Mouse (Mus musculus) spleen, adult 2 months (tissue): ENCODE data around the gene Psmd4.

Experiments
- CTCF ChIP-seq: fragments of 200-500 bp; IDR thresholded peaks from 2 replicates; pipeline ENCODE4 v1.5.1; 2011; ENCODE audit warnings: mild to moderate bottlenecking, inconsistent platforms; ENCODE audit not compliant: insufficient read depth, insufficient read length, insufficient replicate concordance; ENCODE audit errors: extremely low read depth
- POLR2A ChIP-seq: fragments of 200-500 bp; IDR thresholded peaks from 2 replicates; pipeline ENCODE4 v1.6.1; 2011; ENCODE audit warnings: low read depth, low read length, inconsistent platforms

DNA sequence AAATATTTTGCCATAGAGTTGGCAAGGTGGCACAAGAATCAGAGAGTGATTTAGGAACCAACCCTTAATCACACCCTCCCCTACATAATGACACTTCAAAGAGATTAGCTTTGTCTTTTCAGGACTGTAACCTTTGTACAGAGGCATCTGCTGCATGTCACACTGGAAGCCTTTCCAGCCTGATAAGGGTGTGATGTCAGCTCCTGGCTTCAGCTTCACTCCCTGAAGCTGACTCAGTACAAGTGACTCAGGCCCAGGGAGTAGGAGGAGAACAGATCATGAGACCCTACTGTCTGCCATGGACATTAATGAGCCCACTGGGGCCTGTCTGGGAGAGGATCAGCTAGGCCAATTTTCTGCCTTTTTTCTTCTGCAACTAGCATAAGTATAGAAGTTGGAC lies 54.8 kb downstream of the Psmd4 start:
- no peak for TF ChIP-seq POLR2A
- no peak for TF ChIP-seq CTCF
